Mouse (Mus musculus) MEL (cell line): ENCODE results near the gene C1ra. TPM values are rescaled to one million over a fixed set of nuclear protein-coding genes. Genes with fewer than 3 reads are reported as not detected.
"Not testable (repeated sequence)": the region's sequence is repeated elsewhere in the genome, so short reads cannot be mapped to it uniquely, and the experiment has no call there.

Source experiments
- DNase-seq: peaks from one replicate; pipeline ENCODE4 v3.0.0; 2011; ENCODE audit warnings: low read depth, low spot score
- H3K27ac ChIP-seq: 2 replicates; pipeline ENCODE4 v1.5.1; 2012; ENCODE audit warnings: low read depth, mild to moderate bottlenecking, control low read depth, low read length, moderate library complexity; ENCODE audit not compliant: control insufficient read depth
- H3K27me3 ChIP-seq, 2 experiments: fragments of 150-350 bp in 1 of 2; sonication (generic) in 1 of 2; 2 replicates each; pipeline ENCODE4 v1.6.1; 2012; ENCODE audit warnings: low read length in 2 of 2, mild to moderate bottlenecking in 2 of 2, improper control_type of control experiment in 1 of 2, moderate library complexity in 1 of 2; ENCODE audit not compliant: insufficient read depth in 2 of 2, control insufficient read depth in 1 of 2
- H3K36me3 ChIP-seq, 2 experiments: 2 replicates each; pipeline ENCODE4 v1.6.1; 2012 to 2014; ENCODE audit warnings: low read length in 2 of 2, improper control_type of control experiment in 1 of 2, inconsistent platforms in 1 of 2, mild to moderate bottlenecking in 1 of 2; ENCODE audit not compliant: insufficient read depth in 2 of 2, control insufficient read depth in 1 of 2
- H3K4me1 ChIP-seq, 2 experiments: fragments of 150-350 bp in 1 of 2; sonication (generic) in 1 of 2; 2 replicates each; pipeline ENCODE4 v1.6.1; 2012; ENCODE audit warnings: low read length in 2 of 2, improper control_type of control experiment in 1 of 2, mild to moderate bottlenecking in 1 of 2; ENCODE audit not compliant: insufficient read depth in 2 of 2, control insufficient read depth in 1 of 2
- H3K4me3 ChIP-seq, 2 experiments: fragments of 150-350 bp in 1 of 2; sonication (generic) in 1 of 2; 2 replicates each; pipeline ENCODE4 v1.5.1; 2012; ENCODE audit warnings: low read depth in 2 of 2, low read length in 2 of 2, mild to moderate bottlenecking in 2 of 2, moderate library complexity in 2 of 2, control low read depth in 1 of 2, improper control_type of control experiment in 1 of 2; ENCODE audit not compliant: control insufficient read depth in 1 of 2, insufficient read depth in 1 of 2
- H3K79me2 ChIP-seq: 2 replicates; pipeline ENCODE4 v1.6.1; 2012; ENCODE audit warnings: mild to moderate bottlenecking, low read length, moderate library complexity; ENCODE audit not compliant: control insufficient read depth, poor library complexity, insufficient read depth
- H3K9ac ChIP-seq: 2 replicates; pipeline ENCODE4 v1.6.1; 2012; ENCODE audit warnings: low read depth, mild to moderate bottlenecking, control low read depth, low read length, moderate library complexity; ENCODE audit not compliant: control insufficient read depth, poor library complexity, severe bottlenecking
- H3K9me3 ChIP-seq: fragments of 150-350 bp; sonication (generic); replicated peaks from 2 replicates; pipeline ENCODE4 v1.6.1; 2012; ENCODE audit warnings: mild to moderate bottlenecking, low read length, improper control_type of control experiment, moderate library complexity; ENCODE audit not compliant: insufficient read depth
- CHD1 ChIP-seq: IDR thresholded peaks from 2 replicates; pipeline ENCODE4 v1.6.1; 2012; ENCODE audit warnings: low read depth, mild to moderate bottlenecking, inconsistent platforms, low read length, improper control_type of control experiment
- E2F4 ChIP-seq: IDR thresholded peaks from 2 replicates; pipeline ENCODE4 v1.6.1; 2011; ENCODE audit warnings: low read depth, low read length, improper control_type of control experiment, borderline replicate concordance
- ELF1 ChIP-seq: IDR thresholded peaks from 2 replicates; pipeline ENCODE4 v1.6.1; 2014; ENCODE audit warnings: low read depth, mild to moderate bottlenecking, inconsistent platforms, low read length, improper control_type of control experiment, moderate library complexity
- EP300 ChIP-seq, 2 experiments: IDR thresholded peaks; 2 replicates each; pipeline ENCODE4 v1.6.1; 2011; ENCODE audit warnings: improper control_type of control experiment in 2 of 2, low read length in 2 of 2, low read depth in 1 of 2, mild to moderate bottlenecking in 1 of 2
- ETS1 ChIP-seq: IDR thresholded peaks from 2 replicates; pipeline ENCODE4 v1.6.1; 2012; ENCODE audit warnings: low read depth, mild to moderate bottlenecking, inconsistent platforms, low read length, improper control_type of control experiment, moderate library complexity
- JUND ChIP-seq: IDR thresholded peaks from 2 replicates; pipeline ENCODE4 v1.6.1; 2011; ENCODE audit warnings: low read depth, mild to moderate bottlenecking, improper control_type of control experiment, low read length
- MXI1 ChIP-seq: IDR thresholded peaks from 2 replicates; pipeline ENCODE4 v1.6.1; 2011; ENCODE audit warnings: mild to moderate bottlenecking, low read depth, low read length, improper control_type of control experiment
- MYB ChIP-seq: IDR thresholded peaks from 2 replicates; pipeline ENCODE4 v1.6.1; 2011; ENCODE audit warnings: mild to moderate bottlenecking, low read depth, low read length, improper control_type of control experiment
- MYC ChIP-seq: IDR thresholded peaks from 2 replicates; pipeline ENCODE4 v1.6.1; 2011; ENCODE audit warnings: low read depth, mild to moderate bottlenecking, low read length, improper control_type of control experiment, moderate library complexity
- NELFE ChIP-seq: IDR thresholded peaks from 2 replicates; pipeline ENCODE4 v1.6.1; 2011; ENCODE audit warnings: low read depth, low read length, improper control_type of control experiment
- NRF1 ChIP-seq: IDR thresholded peaks from 2 replicates; pipeline ENCODE4 v1.6.1; 2014; ENCODE audit warnings: low read depth, mild to moderate bottlenecking, inconsistent platforms, low read length, improper control_type of control experiment, moderate library complexity; ENCODE audit not compliant: poor library complexity, insufficient read depth, severe bottlenecking
- POLR2A ChIP-seq, 2 experiments: IDR thresholded peaks; 2 replicates each; pipeline ENCODE4 v1.6.1; 2011 to 2012; ENCODE audit warnings: low read length in 2 of 2, mild to moderate bottlenecking in 2 of 2, control low read depth in 1 of 2, improper control_type of control experiment in 1 of 2, low read depth in 1 of 2, moderate library complexity in 1 of 2; ENCODE audit not compliant: control insufficient read depth in 1 of 2, insufficient read depth in 1 of 2, poor library complexity in 1 of 2
- POLR2AphosphoS5 ChIP-seq: IDR thresholded peaks from 2 replicates; pipeline ENCODE4 v1.6.1; 2012; ENCODE audit warnings: low read depth, borderline replicate concordance, mild to moderate bottlenecking, inconsistent platforms, low read length, moderate library complexity, mixed read lengths
- SIN3A ChIP-seq: IDR thresholded peaks from 2 replicates; pipeline ENCODE4 v1.6.1; 2012; ENCODE audit warnings: low read length, improper control_type of control experiment, inconsistent platforms
- TAL1 ChIP-seq: IDR thresholded peaks from 2 replicates; pipeline ENCODE4 v1.6.1; 2012; ENCODE audit warnings: mild to moderate bottlenecking, inconsistent platforms, low read length, moderate library complexity, mixed read lengths
- UBTF ChIP-seq: IDR thresholded peaks from 2 replicates; pipeline ENCODE4 v1.6.1; 2012; ENCODE audit warnings: low read depth, mild to moderate bottlenecking, inconsistent platforms, low read length, improper control_type of control experiment, moderate library complexity, borderline replicate concordance; ENCODE audit not compliant: insufficient read depth
- USF1 ChIP-seq: IDR thresholded peaks from 2 replicates; pipeline ENCODE4 v1.6.1; 2014; ENCODE audit warnings: low read depth, mild to moderate bottlenecking, inconsistent platforms, low read length, improper control_type of control experiment, moderate library complexity
- USF2 ChIP-seq, 2 experiments: IDR thresholded peaks; 2 replicates each; pipeline ENCODE4 v1.6.1; 2011 to 2012; ENCODE audit warnings: improper control_type of control experiment in 2 of 2, low read length in 2 of 2, borderline replicate concordance in 1 of 2, inconsistent platforms in 1 of 2, low read depth in 1 of 2, mild to moderate bottlenecking in 1 of 2; ENCODE audit not compliant: insufficient read depth in 1 of 2
- ZC3H11A ChIP-seq: IDR thresholded peaks from 2 replicates; pipeline ENCODE4 v1.6.1; 2012; ENCODE audit warnings: low read depth, mild to moderate bottlenecking, inconsistent platforms, low read length, improper control_type of control experiment
- ZKSCAN1 ChIP-seq: IDR thresholded peaks from 2 replicates; pipeline ENCODE4 v1.6.1; 2012; ENCODE audit warnings: low read depth, mild to moderate bottlenecking, inconsistent platforms, low read length, improper control_type of control experiment, moderate library complexity
- ZMIZ1 ChIP-seq: IDR thresholded peaks from 2 replicates; pipeline ENCODE4 v1.6.1; 2012; ENCODE audit warnings: low read depth, mild to moderate bottlenecking, inconsistent platforms, low read length, improper control_type of control experiment, moderate library complexity
- polyA plus RNA-seq, 2 experiments: library from polyadenylated mRNA; stranded (reverse) in 1 of 2; unstranded in 1 of 2; fragments of >175 nt in 1 of 2; fragments of >200 nt in 1 of 2; gene quantifications; 2 replicates each; pipeline versions ENCODE4 v1.2.1 to v1.2.4; 2012; ENCODE audit warnings: low replicate concordance in 2 of 2, low read depth in 1 of 2; ENCODE audit not compliant: insufficient read length in 2 of 2, insufficient read depth in 1 of 2, missing spikeins in 1 of 2
- total RNA-seq: library from RNA; depleted of rRNA; stranded (reverse); fragments of 300-350 nt; gene quantifications from 2 replicates; pipeline ENCODE4 v1.2.3, GENCODE M21; 2012

The C1ra gene
- total and polyA plus RNA-seq, 3 experiments, result 0.19 to 0.28 TPM; not detected in 1

DNA sequence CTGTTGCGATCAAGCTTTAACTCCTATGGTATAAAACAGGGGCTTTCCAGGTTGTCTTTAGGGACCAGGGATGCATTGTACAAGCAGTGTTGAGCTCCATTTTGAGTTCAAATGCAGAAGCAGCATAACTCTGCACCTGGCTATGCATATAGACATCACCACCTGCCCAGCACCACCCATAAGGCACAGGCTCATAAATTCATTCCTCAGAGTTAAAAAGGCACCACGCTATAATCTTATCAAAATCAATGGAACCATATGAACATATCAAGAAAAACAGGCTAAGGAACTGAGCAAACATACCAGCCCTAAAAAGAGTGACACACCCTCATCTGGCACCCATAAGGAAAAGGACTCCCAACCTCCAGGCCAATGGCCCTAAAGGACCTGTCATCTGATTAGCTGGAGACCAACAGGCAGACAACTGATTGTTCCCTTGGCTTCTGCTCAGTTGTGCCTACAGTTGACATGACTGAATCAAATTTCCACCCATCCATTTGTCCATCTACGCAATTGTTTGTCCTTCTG lies 36.9 kb downstream of the C1ra start:
- no peaks in the 10 kb centered on the region for H3K4me1 ChIP-seq
- peaks cover 0 to 2% of the 10 kb centered on the region in 2 experiments; a peak in 1 of 4 replicates for H3K27me3 ChIP-seq
- no peak overlapping the region for H3K9ac ChIP-seq
- TF ChIP-seq MXI1, result no peak
- no peak for TF ChIP-seq MYC
- TF ChIP-seq POLR2A (IDR thresholded peaks at IDR 0.05; ENCODE audit: control insufficient read depth in 1 of 2, insufficient read depth in 1 of 2, low read depth in 1 of 2, low read length in 2 of 2, poor library complexity in 1 of 2), result no peak
- no peak for TF ChIP-seq ZMIZ1
- no peak for TF ChIP-seq USF1
- no peak for TF ChIP-seq USF2 (IDR thresholded peaks at IDR 0.05; ENCODE audit: borderline replicate concordance in 1 of 2, insufficient read depth in 1 of 2, low read depth in 1 of 2, low read length in 2 of 2)
- TF ChIP-seq UBTF, result no peak
- TF ChIP-seq ELF1, result no peak
- TF ChIP-seq NRF1, result no peak
- no peak for TF ChIP-seq MYB
- TF ChIP-seq E2F4, result no peak
- TF ChIP-seq ZKSCAN1, result no peak
- TF ChIP-seq CHD1, result no peak
- TF ChIP-seq ETS1, result no peak
- TF ChIP-seq POLR2AphosphoS5, result no peak
- no peak for TF ChIP-seq JUND
- no peak for TF ChIP-seq TAL1
- TF ChIP-seq ZC3H11A, result no peak
- no peak for TF ChIP-seq SIN3A
- TF ChIP-seq NELFE, result no peak
- no peak for DNase-seq
- no peaks in the 10 kb centered on the region for H3K36me3 ChIP-seq
- H3K27ac ChIP-seq, result no peak overlapping the region
- H3K4me3 ChIP-seq, result no peak overlapping the region
- no peaks in the 10 kb centered on the region for H3K9me3 ChIP-seq
- H3K79me2 ChIP-seq, result no peaks in the 10 kb centered on the region

DNA sequence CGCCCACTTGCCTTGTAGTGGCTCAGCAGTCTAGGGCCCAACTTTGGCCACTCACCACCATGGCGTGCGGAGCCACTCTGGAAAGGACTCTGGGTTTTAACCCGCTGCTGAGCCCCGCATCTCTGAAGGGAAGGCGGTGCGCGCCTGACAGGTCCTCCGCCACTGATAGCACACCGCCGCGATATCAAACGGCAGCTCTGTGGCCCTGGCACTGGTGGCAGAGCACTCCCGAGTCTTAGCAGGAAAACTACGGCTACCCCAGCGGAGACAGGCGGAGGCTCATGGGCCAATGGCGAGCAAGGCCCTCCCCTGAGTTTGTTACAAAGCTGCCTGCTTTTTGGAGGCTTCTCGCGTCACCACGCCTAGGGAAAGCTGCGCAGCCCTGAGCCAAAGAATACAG lies 40.6 kb downstream of the C1ra start:
- no peak overlapping the region for H3K9ac ChIP-seq
- H3K79me2 ChIP-seq, result no peaks in the 10 kb centered on the region
- H3K36me3 ChIP-seq, result no peaks in the 10 kb centered on the region
- H3K27me3 ChIP-seq, result peaks cover 0 to 2% of the 10 kb centered on the region in 2 experiments; a peak in 2 of 4 replicates
- no peaks in the 10 kb centered on the region for H3K4me1 ChIP-seq
- no peak overlapping the region for H3K4me3 ChIP-seq
- no peak for DNase-seq
- no peak overlapping the region for H3K27ac ChIP-seq
- TF ChIP-seq EP300 (IDR thresholded peaks at IDR 0.05; ENCODE audit: low read depth in 1 of 2, low read length in 2 of 2), result no peak
- H3K9me3 ChIP-seq, result no peaks in the 10 kb centered on the region

DNA sequence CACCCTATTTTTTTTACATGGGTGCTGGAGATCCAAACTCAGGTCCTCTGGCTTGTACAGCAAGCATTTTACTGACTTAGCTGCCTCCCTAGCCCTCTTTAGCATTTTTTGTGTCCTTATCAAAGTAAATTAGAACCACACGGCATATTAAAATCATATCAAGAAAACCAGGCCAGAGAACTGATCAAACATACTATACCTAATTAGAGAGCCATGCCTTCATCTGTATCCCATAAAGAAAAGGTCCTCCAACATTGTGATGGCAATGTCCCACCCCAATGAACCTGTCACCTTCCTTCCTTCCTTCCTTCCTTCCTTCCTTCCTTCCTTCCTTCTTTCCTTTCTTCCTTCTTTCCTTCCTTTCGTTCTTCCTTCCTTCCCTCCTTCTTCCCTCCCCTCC lies 43.8 kb downstream of the C1ra start:
- H3K27me3 ChIP-seq, DNase-seq: not testable (repeated sequence)

DNA sequence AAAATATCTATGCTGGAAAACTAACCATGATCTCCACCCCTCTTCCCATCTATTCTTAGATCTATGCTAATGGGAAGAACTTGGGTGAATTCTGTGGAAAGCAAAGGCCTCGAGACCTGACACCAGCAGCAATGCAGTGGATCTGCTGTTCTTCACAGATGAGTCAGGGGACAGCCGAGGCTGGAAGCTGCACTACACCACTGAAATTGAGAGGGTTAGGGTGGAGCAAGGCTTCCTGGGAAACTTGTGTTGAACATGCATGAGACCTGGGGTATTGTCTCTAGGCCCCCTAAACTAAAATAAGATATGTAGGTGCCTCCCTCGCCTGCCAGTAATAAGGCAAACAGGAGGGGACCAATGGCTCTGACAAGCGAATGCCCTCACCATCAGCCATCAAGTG lies 49.0 kb downstream of the C1ra start:
- DNase-seq, H3K9me3 ChIP-seq, H3K27me3 ChIP-seq, H3K27ac ChIP-seq, H3K79me2 ChIP-seq, H3K9ac ChIP-seq, H3K4me1 ChIP-seq, H3K36me3 ChIP-seq, H3K4me3 ChIP-seq: not testable (repeated sequence)

More for the DNA sequence above, 43.8 kb downstream of the C1ra start:
- H3K27ac ChIP-seq, H3K9ac ChIP-seq, H3K4me1 ChIP-seq, H3K79me2 ChIP-seq, H3K9me3 ChIP-seq, H3K36me3 ChIP-seq, H3K4me3 ChIP-seq: not testable (repeated sequence)
